Mouse (Mus musculus) intestine, embryonic 16.5 days (tissue): Measurements from ENCODE around the gene Gpx6. TPM values are rescaled to one million over a fixed set of nuclear protein-coding genes. Genes with fewer than 3 reads are reported as not detected.

Experiments
- ATAC-seq: fragments of 200-750 bp; cut with Nextera tagmentation; 2 replicates; pipeline ENCODE4 v1.8.0; 2017; ENCODE audit warnings: moderate TSS enrichment, moderate library complexity
- H3K27ac ChIP-seq: fragments of 300-500 bp; sonication (generic); 2 replicates; pipeline ENCODE4 v1.5.1; 2014; ENCODE audit warnings: mild to moderate bottlenecking, low read length
- H3K27me3 ChIP-seq: fragments of 300-500 bp; sonication (generic); replicated peaks from 2 replicates; pipeline ENCODE4 v1.6.1; 2014; ENCODE audit warnings: low read length, control low read depth, mixed read lengths; ENCODE audit not compliant: control insufficient read depth, insufficient read depth
- H3K36me3 ChIP-seq: fragments of 300-500 bp; sonication (generic); 2 replicates; pipeline ENCODE4 v1.6.1; 2014; ENCODE audit warnings: low read length, control low read depth; ENCODE audit not compliant: control insufficient read depth, insufficient read depth
- H3K4me1 ChIP-seq: fragments of 300-500 bp; sonication (generic); 2 replicates; pipeline ENCODE4 v1.6.1; 2014; ENCODE audit warnings: low read length, control low read depth, mixed read lengths; ENCODE audit not compliant: control insufficient read depth, insufficient read depth
- H3K4me2 ChIP-seq: fragments of 300-500 bp; sonication (generic); 2 replicates; pipeline ENCODE4 v1.6.1; 2014; ENCODE audit warnings: low read depth, low read length, control low read depth
- H3K4me3 ChIP-seq: fragments of 300-500 bp; sonication (generic); 2 replicates; pipeline ENCODE4 v1.5.1; 2014; ENCODE audit warnings: mild to moderate bottlenecking, low read length
- H3K9ac ChIP-seq: fragments of 300-500 bp; sonication (generic); 2 replicates; pipeline ENCODE4 v1.6.1; 2014; ENCODE audit warnings: low read depth, low read length
- H3K9me3 ChIP-seq: fragments of 300-500 bp; sonication (generic); 2 replicates; pipeline ENCODE4 v1.6.1; 2016; ENCODE audit warnings: low read length, control low read depth; ENCODE audit not compliant: control insufficient read depth
- WGBS: fragments of 180-500 bp; shearing (Covaris S2); extraction: QIAGEN DNeasy Blood & Tissue Kit; methylation state at CpG from one replicate; pipeline ENCODE4 v1.1.7; 2014; 5-methylcytosine and 5-hydroxymethylcytosine counted together
- polyA plus RNA-seq: library from polyadenylated mRNA; unstranded; fragments of >200 nt; fragmentation: Nextera tagmentation; extraction: Ambion mirVana; gene quantifications from 2 replicates; pipeline ENCODE4 v1.2.1, GENCODE M21; 2015

The Gpx6 gene
- polyA plus RNA-seq, 1 experiment from 2014 or later = not detected

- Histone ChIP-seq H3K4me2 (peak overlapping the region; percentile 69), H3K36me3 (peaks cover 4% of the 10 kb centered on the region; the same call in 1 of the 2 replicates), H3K4me3 (peak overlapping the region; percentile 93), H3K9me3 (no peaks in the 10 kb centered on the region), H3K27me3 (no peaks in the 10 kb centered on the region), H3K27ac (no peak overlapping the region), H3K4me1 (peaks cover 12% of the 10 kb centered on the region), H3K9ac (peak overlapping the region; percentile 41)
- 57% methylated on average over 12 of the region's 12 CpGs for WGBS
- no peak for ATAC-seq
Measured at GRCm38 (mm10) chr13:21363719-21364118, 51.8 kb downstream of the Gpx6 start.

GRCm38 (mm10) chr13:21366635-21367034 is 54.7 kb downstream of the Gpx6 start:
- Histone ChIP-seq H3K27me3 (no peaks in the 10 kb centered on the region), H3K4me2 (no peak overlapping the region), H3K4me3 (no peak overlapping the region), H3K36me3 (peaks cover 17% of the 10 kb centered on the region; the same call in 1 of the 2 replicates), H3K4me1 (peaks cover 12% of the 10 kb centered on the region), H3K27ac (no peak overlapping the region), H3K9ac (no peak overlapping the region), H3K9me3 (no peaks in the 10 kb centered on the region)
- ATAC-seq = no peak
- WGBS = 76% methylated on average over 6 of the region's 6 CpGs

Other genes starting within 250 kb of the Gpx6 start
- not detected in 2 replicates for gene Olfr1370, start 237.2 kb upstream of the Gpx6 start, polyA plus RNA-seq
- 0.04 TPM in 1 of 2 replicates, not detected in the other for gene Olfr1369-ps1, start 200.6 kb upstream of the Gpx6 start, polyA plus RNA-seq
- not detected in 2 replicates for gene Olfr263, start 182.5 kb upstream of the Gpx6 start, polyA plus RNA-seq
- not detected in 2 replicates for gene Olfr1368, start 166.3 kb upstream of the Gpx6 start, polyA plus RNA-seq
- gene Trim27, start 132.7 kb upstream of the Gpx6 start, polyA plus RNA-seq = 119 and 122 TPM in 2 replicates
- gene Gpx5, start 19.4 kb upstream of the Gpx6 start, polyA plus RNA-seq = not detected in 2 replicates
- gene Olfr1367, start 34.8 kb downstream of the Gpx6 start, polyA plus RNA-seq = not detected in 2 replicates
- 6.6 and 7.9 TPM in 2 replicates for gene Zscan12, start 50.7 kb downstream of the Gpx6 start, polyA plus RNA-seq
- gene Zkscan3, start 90.6 kb downstream of the Gpx6 start, polyA plus RNA-seq = 61.7 and 64.5 TPM in 2 replicates
- gene Pgbd1, start 128.9 kb downstream of the Gpx6 start, polyA plus RNA-seq = 2.4 TPM in 2 replicates
- 22.3 and 23.6 TPM in 2 replicates for gene Zscan26, start 141.6 kb downstream of the Gpx6 start, polyA plus RNA-seq
- gene Nkapl, start 156.4 kb downstream of the Gpx6 start, polyA plus RNA-seq = 1.8 and 2.0 TPM in 2 replicates
- 2.4 and 2.5 TPM in 2 replicates for gene Zkscan4, start 166.8 kb downstream of the Gpx6 start, polyA plus RNA-seq
- not detected in 2 replicates for gene Gm10065, start 167.3 kb downstream of the Gpx6 start, polyA plus RNA-seq
- gene AK157302, start 183.1 kb downstream of the Gpx6 start, polyA plus RNA-seq = 0.22 and 0.39 TPM in 2 replicates
- gene Gm11273, start 189.3 kb downstream of the Gpx6 start, polyA plus RNA-seq = 10.9 and 12.1 TPM in 2 replicates
- 3.0 and 3.4 TPM in 2 replicates for gene Zkscan8, start 219.0 kb downstream of the Gpx6 start, polyA plus RNA-seq
- gene Olfr1366, start 230.7 kb downstream of the Gpx6 start, polyA plus RNA-seq = 0.11 and 0.17 TPM in 2 replicates
- not detected in 2 replicates for gene Olfr1535, start 247.8 kb downstream of the Gpx6 start, polyA plus RNA-seq